Mouse (Mus musculus) hindbrain, embryonic 14.5 days (tissue): ENCODE measurements around the gene Rcor1. TPM values are rescaled to one million over a fixed set of nuclear protein-coding genes. Genes with fewer than 3 reads are reported as not detected.
A peak's percentile ranks its signal among the peaks of the same experiment; 100 is the strongest.

Experiments used
- ATAC-seq: fragments of 200-750 bp; cut with Nextera tagmentation; 2 replicates; pipeline ENCODE4 v1.8.0; 2017; ENCODE audit warnings: moderate number of reproducible peaks, mild to moderate bottlenecking, moderate TSS enrichment, moderate library complexity; ENCODE audit not compliant: low FRiP score
- DNase-seq: peaks from one replicate; pipeline ENCODE4 v3.0.0-alpha.2; 2015; ENCODE audit warnings: low spot score
- H3K27ac ChIP-seq: fragments of 300-500 bp; sonication (generic); 2 replicates; pipeline ENCODE4 v1.5.1; 2014; ENCODE audit warnings: mild to moderate bottlenecking, moderate library complexity
- H3K27me3 ChIP-seq: fragments of 300-500 bp; sonication (generic); 2 replicates; pipeline ENCODE4 v1.6.1; 2014; ENCODE audit warnings: mild to moderate bottlenecking, low read length, mixed read lengths; ENCODE audit not compliant: control insufficient read depth, insufficient read depth
- H3K36me3 ChIP-seq: fragments of 300-500 bp; sonication (generic); replicated peaks from 2 replicates; pipeline ENCODE4 v1.6.1; 2014; ENCODE audit not compliant: control insufficient read depth, insufficient read depth
- H3K4me1 ChIP-seq: fragments of 300-500 bp; sonication (generic); replicated peaks from 2 replicates; pipeline ENCODE4 v1.6.1; 2014; ENCODE audit warnings: antibody characterized with exemption, low read length, mixed read lengths; ENCODE audit not compliant: control insufficient read depth, insufficient read depth
- H3K4me2 ChIP-seq: fragments of 300-500 bp; sonication (generic); replicated peaks from 2 replicates; pipeline ENCODE4 v1.6.1; 2014; ENCODE audit warnings: mild to moderate bottlenecking, moderate library complexity
- H3K4me3 ChIP-seq: fragments of 300-500 bp; sonication (generic); replicated peaks from 2 replicates; pipeline ENCODE4 v1.5.1; 2014; ENCODE audit warnings: mild to moderate bottlenecking, low read length
- H3K9ac ChIP-seq: fragments of 300-500 bp; sonication (generic); 2 replicates; pipeline ENCODE4 v1.6.1; 2014
- H3K9me3 ChIP-seq: fragments of 300-500 bp; sonication (generic); 2 replicates; pipeline ENCODE4 v1.6.1; 2016; ENCODE audit warnings: low read length; ENCODE audit not compliant: control insufficient read depth
- WGBS: fragments of 180-500 bp; shearing (Covaris S2); extraction: QIAGEN DNeasy Blood & Tissue Kit; methylation state at CpG from one replicate; pipeline ENCODE4 v1.1.7; 2014; 5-methylcytosine and 5-hydroxymethylcytosine counted together
- polyA plus RNA-seq: library from polyadenylated mRNA; unstranded; fragments of >200 nt; fragmentation: Nextera tagmentation; extraction: Ambion mirVana; gene quantifications from 2 replicates; pipeline ENCODE4 v1.2.1, GENCODE M21; 2014

Gene Rcor1
- polyA plus RNA-seq, 1 experiment from 2014 or later, result 6.8 TPM

DNA sequence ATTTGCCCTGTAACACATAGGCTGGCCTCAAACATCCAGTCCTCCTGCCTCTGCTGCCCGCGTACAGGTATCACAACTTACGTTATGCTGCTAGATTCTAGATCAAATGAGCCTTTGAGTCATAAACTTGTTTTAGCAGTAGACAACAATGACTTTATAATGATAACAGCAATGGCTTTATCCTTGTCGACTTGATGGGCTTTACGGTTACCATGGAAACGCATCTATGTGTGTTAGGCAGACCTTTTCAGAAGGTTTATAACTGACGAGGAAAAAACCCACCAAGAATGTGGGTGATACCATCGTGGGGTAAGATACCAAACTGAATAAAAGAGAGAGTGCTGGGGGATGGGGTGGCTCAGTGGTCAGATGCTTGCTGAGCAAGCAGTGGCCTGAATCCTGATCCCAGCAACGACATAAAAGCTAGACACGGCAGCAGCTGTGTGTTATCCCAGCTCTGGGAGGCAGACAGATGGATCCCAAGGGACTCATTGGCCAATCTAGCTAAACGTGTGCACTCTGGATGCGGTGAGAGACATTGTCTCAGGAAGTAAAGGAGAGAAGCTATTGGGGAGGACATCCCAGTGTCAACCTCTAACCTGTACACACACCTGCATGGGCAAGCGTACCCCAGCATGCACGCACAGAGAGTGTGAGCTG lies 85.6 kb downstream of the Rcor1 start:
- peak overlapping the region; percentile 22; the same call in 1 of the 2 replicates for H3K27ac ChIP-seq
- H3K9me3 ChIP-seq, result no peaks in the 10 kb centered on the region
- no peaks in the 10 kb centered on the region for H3K36me3 ChIP-seq
- H3K4me2 ChIP-seq, result no peak overlapping the region
- 64% methylated on average over 14 of the region's 14 CpGs for WGBS
- H3K27me3 ChIP-seq, result no peaks in the 10 kb centered on the region
- H3K4me1 ChIP-seq, result peaks cover 5% of the 10 kb centered on the region
- H3K4me3 ChIP-seq, result no peak overlapping the region
- no peak overlapping the region for H3K9ac ChIP-seq
- DNase-seq (peak; percentile 51), ATAC-seq (0 out of 2 replicates have a peak, but pooled peaks have one; percentile 43)

DNA sequence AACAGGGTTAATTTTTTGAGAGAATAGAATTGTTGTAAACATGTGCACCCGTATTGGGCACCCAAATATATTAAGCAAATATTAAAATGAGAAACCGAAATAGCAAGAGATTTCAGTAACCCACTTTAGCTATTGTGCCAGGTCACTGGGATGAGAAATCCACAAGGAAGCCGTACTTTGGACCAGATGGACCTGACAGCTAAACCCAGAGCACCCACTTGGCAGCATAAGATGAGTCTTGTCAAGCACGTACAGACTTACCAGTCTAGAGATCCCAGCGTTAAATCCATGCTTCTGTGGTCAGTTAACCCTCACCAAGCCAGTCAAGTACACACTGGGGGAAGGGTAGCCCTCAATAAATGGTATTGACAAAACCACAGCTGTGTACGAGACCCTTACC lies 86.5 kb downstream of the Rcor1 start:
- Histone ChIP-seq H3K4me2 (no peak overlapping the region), H3K4me3 (no peak overlapping the region), H3K36me3 (no peaks in the 10 kb centered on the region), H3K9ac (no peak overlapping the region), H3K27me3 (no peaks in the 10 kb centered on the region), H3K27ac (no peak overlapping the region), H3K9me3 (no peaks in the 10 kb centered on the region), H3K4me1 (peaks cover 5% of the 10 kb centered on the region)
- no peak for DNase-seq
- ATAC-seq, result no peak
- 76% methylated on average over 6 of the region's 6 CpGs for WGBS

DNA sequence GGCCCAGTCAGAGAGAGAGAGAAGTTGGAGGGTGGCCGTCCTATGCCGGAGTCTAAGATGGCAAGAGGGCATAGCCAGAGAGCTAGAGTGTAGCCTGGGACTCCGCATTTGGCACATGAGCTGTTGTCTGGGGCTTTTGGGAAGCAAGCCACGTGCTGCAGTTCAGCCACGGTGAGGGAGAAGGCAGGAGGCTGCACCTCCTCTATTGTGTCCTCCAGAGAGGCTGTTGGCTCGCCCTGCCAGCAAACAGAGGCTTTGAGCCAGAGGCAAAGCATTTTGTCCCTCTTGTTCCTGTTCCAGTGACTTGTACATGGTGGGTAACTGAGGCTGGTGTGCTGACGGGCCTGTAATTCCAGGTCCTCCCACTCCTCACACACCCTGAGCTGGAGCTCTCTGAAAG lies 95.0 kb downstream of the Rcor1 start:
- WGBS, result 72% methylated on average over 7 of the region's 7 CpGs
- Histone ChIP-seq H3K27ac (no peak overlapping the region), H3K9ac (no peak overlapping the region), H3K9me3 (no peaks in the 10 kb centered on the region), H3K4me1 (no peaks in the 10 kb centered on the region), H3K36me3 (no peaks in the 10 kb centered on the region), H3K4me3 (no peak overlapping the region), H3K27me3 (no peaks in the 10 kb centered on the region), H3K4me2 (no peak overlapping the region)
- DNase-seq (no peak), ATAC-seq (no peak; the same call in 1 of the 2 replicates)

DNA sequence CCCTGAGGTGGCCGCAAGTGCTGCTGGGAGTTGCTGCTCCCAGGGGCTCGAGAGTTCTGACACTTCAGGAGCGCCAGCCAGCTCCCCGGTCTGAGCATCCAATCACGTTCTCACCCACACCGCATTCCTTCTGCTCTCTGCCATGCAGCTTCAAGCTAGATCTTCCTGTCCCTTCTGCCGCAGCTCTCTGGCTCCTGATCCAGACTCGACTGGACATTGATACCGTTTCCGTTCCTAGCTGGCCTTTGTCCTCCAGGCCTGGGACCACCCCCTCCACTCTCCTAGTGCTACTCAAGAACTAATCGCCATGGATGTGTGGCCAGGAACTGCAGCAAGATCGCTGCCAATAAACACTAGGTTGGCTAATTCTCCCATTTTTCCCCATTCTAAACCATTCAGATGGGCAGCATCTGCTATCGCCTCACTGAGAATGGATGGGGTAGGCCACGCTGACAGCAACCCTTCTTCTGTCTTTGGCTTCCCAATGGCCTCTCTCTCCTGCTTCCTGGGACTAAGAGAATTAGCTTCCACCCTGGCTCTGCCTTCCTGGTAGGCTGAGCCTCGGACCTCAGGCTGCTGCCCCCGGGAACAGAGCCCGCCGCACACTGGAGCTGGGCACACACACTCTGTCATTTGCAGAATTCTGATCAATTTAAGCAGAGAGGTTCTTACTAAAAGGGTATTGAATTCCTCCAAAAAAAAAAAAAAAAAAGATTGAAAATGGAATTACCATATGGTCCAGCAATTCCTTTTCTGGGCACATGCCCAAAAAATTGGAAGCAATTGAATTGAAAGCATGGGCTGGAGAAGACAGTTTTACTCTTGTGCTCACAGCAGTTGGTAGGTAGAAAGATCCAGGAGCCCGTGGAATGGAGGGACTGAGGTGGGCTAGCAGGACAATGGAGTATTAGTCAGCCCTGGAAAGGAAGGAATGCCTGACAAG lies 95.9 kb downstream of the Rcor1 start:
- DNase-seq (no peak), ATAC-seq (no peak)
- peak overlapping the region; percentile 38; the same call in 1 of the 2 replicates for H3K27ac ChIP-seq
- H3K4me1 ChIP-seq, result no peaks in the 10 kb centered on the region
- no peak overlapping the region for H3K9ac ChIP-seq
- no peak overlapping the region for H3K4me3 ChIP-seq
- WGBS, result 66% methylated on average over 19 of the region's 19 CpGs
- H3K36me3 ChIP-seq, result no peaks in the 10 kb centered on the region
- no peaks in the 10 kb centered on the region for H3K9me3 ChIP-seq
- H3K4me2 ChIP-seq, result no peak overlapping the region
- no peaks in the 10 kb centered on the region for H3K27me3 ChIP-seq

DNA sequence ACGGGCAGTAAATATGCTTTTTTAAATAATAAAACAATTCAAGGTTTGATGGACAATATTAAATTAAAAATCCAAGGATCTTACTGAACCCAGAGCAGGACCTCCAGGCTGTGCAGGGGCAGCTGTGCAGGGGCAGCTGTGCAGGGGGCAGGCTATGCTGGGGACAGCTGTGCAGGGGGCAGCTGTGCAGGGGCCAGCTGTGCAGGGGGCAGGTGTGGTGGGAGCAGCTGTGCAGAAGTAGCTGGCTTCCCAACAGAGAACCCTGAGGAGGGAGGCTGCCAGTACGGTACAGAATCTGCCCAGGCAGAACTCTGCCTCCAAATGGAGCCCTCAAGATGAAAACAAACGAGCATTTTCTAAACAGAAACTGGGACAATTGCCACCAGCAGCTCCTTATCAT lies 96.8 kb downstream of the Rcor1 start:
- Histone ChIP-seq H3K4me3 (no peak overlapping the region), H3K9me3 (no peaks in the 10 kb centered on the region), H3K27ac (no peak overlapping the region), H3K36me3 (no peaks in the 10 kb centered on the region), H3K9ac (no peak overlapping the region), H3K4me1 (no peaks in the 10 kb centered on the region), H3K4me2 (no peak overlapping the region), H3K27me3 (no peaks in the 10 kb centered on the region)
- DNase-seq (no peak), ATAC-seq (no peak)
- 72% methylated on average over 3 of the region's 3 CpGs for WGBS

DNA sequence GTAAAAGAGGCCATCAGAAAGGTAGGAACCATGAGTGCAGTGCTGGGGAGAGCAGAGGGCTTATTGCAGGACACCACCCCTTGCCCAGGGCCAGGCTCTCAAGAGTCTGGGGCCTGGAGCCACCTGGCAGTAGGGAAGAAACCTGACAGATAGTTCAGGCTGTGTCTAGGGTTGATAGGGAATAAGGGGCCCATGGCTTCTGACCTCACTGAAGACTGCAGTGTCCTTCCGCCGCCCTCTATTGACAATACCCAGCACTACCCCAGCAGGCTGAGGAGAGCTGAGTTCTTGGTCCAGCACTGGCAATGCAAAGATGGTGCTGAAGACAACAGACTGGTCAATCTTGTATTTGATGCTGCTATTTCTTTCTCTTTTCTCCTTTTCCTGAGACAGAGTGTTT lies 97.9 kb downstream of the Rcor1 start:
- Histone ChIP-seq H3K27me3 (no peaks in the 10 kb centered on the region), H3K9me3 (no peaks in the 10 kb centered on the region), H3K4me1 (no peaks in the 10 kb centered on the region), H3K36me3 (no peaks in the 10 kb centered on the region), H3K4me3 (no peak overlapping the region), H3K9ac (no peak overlapping the region), H3K4me2 (no peak overlapping the region), H3K27ac (no peak overlapping the region)
- 54% methylated on average over 2 of the region's 2 CpGs for WGBS
- DNase-seq, result no peak
- ATAC-seq, result no peak

DNA sequence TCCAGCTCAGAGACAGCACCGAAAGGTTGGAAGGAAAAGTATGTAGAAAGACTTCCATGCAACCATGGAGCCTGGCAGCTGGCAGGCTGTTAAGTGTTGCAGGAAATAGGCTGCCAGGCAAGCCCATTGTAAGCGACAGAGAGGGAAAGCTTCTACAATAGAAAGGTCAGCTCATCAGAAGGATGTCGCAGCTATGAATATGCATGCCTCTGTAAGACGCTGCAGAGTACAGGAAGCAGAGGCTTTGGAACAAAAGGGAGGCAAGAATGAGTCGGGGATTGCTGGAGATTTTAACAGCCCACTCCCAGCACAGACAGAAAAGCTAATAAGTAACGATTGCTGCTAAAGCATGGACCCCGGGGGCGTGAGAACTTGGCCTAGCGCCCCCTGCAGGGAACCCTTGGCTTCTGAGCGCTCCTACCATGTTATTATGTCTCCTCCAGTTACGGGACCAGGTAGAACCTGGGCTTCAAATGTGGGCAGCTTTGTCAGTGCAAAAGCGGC lies 103.9 kb downstream of the Rcor1 start:
- 5% methylated on average over 12 of the region's 12 CpGs for WGBS
- no peaks in the 10 kb centered on the region for H3K27me3 ChIP-seq
- DNase-seq, result peak; percentile 61
- peak; percentile 77; the same call in 1 of the 2 replicates for ATAC-seq
- H3K4me1 ChIP-seq, result peaks cover 23% of the 10 kb centered on the region
- H3K9me3 ChIP-seq, result no peaks in the 10 kb centered on the region
- H3K4me3 ChIP-seq, result no peak overlapping the region
- peak overlapping the region; percentile 31 for H3K4me2 ChIP-seq
- peak overlapping the region; percentile 78 for H3K27ac ChIP-seq
- H3K36me3 ChIP-seq, result no peaks in the 10 kb centered on the region
- H3K9ac ChIP-seq, result peak overlapping the region; percentile 3; the same call in 1 of the 2 replicates

DNA sequence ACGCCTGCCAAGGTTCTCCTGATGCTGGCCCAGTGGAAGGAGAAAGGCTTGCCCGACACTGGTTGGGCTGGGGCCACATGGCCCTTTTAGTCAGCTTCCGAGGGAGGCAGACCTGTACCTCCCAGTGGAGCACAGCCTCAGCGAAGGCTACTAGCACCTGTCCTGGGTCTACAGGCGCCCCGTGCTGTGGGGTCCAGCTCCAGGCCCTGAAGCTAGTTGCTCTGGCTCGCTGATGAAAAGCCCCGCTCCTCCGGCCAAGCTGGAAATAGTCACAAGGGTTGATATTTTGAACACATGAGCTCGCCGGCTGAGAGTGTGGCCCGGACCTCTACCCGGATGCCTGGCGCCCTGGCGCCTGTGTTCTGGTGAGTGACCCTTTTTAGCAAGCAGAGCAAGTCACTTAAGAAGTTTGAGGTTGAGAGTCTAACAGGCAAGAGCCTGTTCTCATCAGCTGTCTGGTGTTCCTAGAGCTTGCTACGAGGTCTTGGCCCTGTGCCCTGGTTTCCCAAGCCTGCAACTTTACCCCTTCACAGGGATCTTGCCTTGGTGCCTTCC lies 104.4 kb downstream of the Rcor1 start:
- Histone ChIP-seq H3K27me3 (no peaks in the 10 kb centered on the region), H3K36me3 (no peaks in the 10 kb centered on the region), H3K9ac (peak overlapping the region; percentile 3; the same call in 1 of the 2 replicates), H3K9me3 (no peaks in the 10 kb centered on the region), H3K4me2 (peak overlapping the region; percentile 31), H3K4me1 (peaks cover 23% of the 10 kb centered on the region), H3K4me3 (no peak overlapping the region), H3K27ac (peak overlapping the region; percentile 78)
- peak; percentile 44; the same call in 1 of the 2 replicates for ATAC-seq
- no peak for DNase-seq
- 52% methylated on average over 16 of the region's 16 CpGs for WGBS

DNA sequence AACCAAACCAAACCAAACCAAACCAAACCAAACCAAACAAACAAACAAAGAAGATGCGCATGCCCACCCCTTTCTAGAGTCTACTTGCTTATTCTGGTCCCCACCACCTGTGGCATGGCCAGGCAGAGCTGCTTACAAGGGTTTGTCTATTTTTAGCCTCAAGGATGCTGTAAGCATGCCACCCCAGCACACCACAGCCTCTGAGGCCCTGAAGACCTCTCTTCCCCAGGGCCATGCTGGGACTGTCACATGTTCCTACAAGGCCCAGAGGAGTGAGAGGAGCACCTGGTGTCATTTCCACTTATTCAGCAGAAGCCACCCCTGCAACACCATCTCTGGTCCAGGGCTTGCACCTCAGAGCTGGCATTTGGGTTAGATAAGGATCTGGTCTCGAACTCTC lies 105.4 kb downstream of the Rcor1 start:
- Histone ChIP-seq H3K9me3 (no peaks in the 10 kb centered on the region), H3K9ac (no peak overlapping the region), H3K4me2 (no peak overlapping the region), H3K4me3 (no peak overlapping the region), H3K36me3 (no peaks in the 10 kb centered on the region), H3K27ac (no peak overlapping the region), H3K27me3 (no peaks in the 10 kb centered on the region), H3K4me1 (peaks cover 23% of the 10 kb centered on the region)
- no peak for DNase-seq
- 98% methylated on average over 2 of the region's 2 CpGs for WGBS
- no peak for ATAC-seq
